22 mouse cellular contexts compared by ENCODE assay signal in the genomic region with DNA sequence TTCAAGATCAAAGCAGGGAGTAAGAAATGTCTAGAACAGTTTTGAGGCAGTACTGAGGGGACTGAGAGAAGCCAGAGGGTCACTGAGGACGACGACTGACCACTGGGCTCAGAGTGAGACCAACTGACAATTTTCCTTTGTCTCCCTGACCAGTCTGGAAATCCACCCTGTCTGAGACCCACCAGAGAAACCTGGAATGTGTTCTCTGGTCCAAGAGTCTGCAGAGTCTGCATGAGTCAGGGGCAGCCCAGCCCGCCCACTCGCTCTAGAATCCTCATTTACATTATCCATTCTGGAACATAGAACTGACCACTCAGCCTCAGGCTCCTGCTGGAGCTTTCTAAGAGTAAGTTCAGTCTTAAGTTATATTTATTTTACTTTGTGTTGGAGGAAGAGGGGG.
"Had no signal": no experiment of that assay in that cellular context is flagged by ENCODE, and none has a peak within 500 bp of the region (broad histone marks: within the 10 kb centered on the region; RNA-seq: fewer than 3 reads in every experiment).

No protein-coding gene starts in this region.

- H3K36me3 ChIP-seq: liver, embryonic 15.5 days; lung, embryonic 15.5 days; midbrain, embryonic 12.5 days; midbrain, embryonic 15.5 days; neural tube, embryonic 13.5 days; neural tube, embryonic 15.5 days had no signal

- DNase-seq: liver, postnatal 0 days; lung, adult 2 months; lung, postnatal 14 days; lung, postnatal 36 days; retina, postnatal 1 day; right cerebral cortex, adult 18-20 months; right cerebral cortex, postnatal 25 days; right cerebral cortex, postnatal 4 days; spleen, adult 18-20 months; thymus, adult 18-20 months; thymus, postnatal 14 days; thymus, postnatal 36 days had no signal

- H3K27ac ChIP-seq: liver, embryonic 15.5 days; lung, embryonic 15.5 days; macrophage; midbrain, embryonic 12.5 days; midbrain, embryonic 15.5 days; neural tube, embryonic 13.5 days; neural tube, embryonic 15.5 days had no signal

- H3K9ac ChIP-seq: liver, embryonic 15.5 days; liver, postnatal 0 days; lung, embryonic 15.5 days; midbrain, embryonic 12.5 days; midbrain, embryonic 15.5 days; neural tube, embryonic 13.5 days; neural tube, embryonic 15.5 days had no signal

- H3K4me3 ChIP-seq: liver, embryonic 15.5 days; lung, embryonic 15.5 days; megakaryocyte, embryonic 14.5 days; midbrain, embryonic 12.5 days; midbrain, embryonic 15.5 days; myocyte; neural tube, embryonic 13.5 days; neural tube, embryonic 15.5 days had no signal

- ATAC-seq: liver, postnatal 0 days; lung, postnatal 0 days; midbrain, embryonic 15.5 days had no signal

- H3K4me1 ChIP-seq: megakaryocyte, embryonic 14.5 days had no signal

- H3K27me3 ChIP-seq: liver, embryonic 15.5 days; lung, embryonic 15.5 days; megakaryocyte, embryonic 14.5 days; midbrain, embryonic 12.5 days; midbrain, embryonic 15.5 days; neural tube, embryonic 13.5 days; neural tube, embryonic 15.5 days had no signal

- H3K9me3 ChIP-seq: liver, embryonic 15.5 days; lung, embryonic 15.5 days; megakaryocyte, embryonic 14.5 days; midbrain, embryonic 12.5 days; midbrain, embryonic 15.5 days; neural tube, embryonic 13.5 days; neural tube, embryonic 15.5 days had no signal

- H3K4me2 ChIP-seq: liver, embryonic 15.5 days; lung, embryonic 15.5 days; midbrain, embryonic 12.5 days; midbrain, embryonic 15.5 days; neural tube, embryonic 13.5 days; neural tube, embryonic 15.5 days had no signal
